Mouse (Mus musculus): ENCODE data around the gene Fez1. TPM values are rescaled to one million over a fixed set of nuclear protein-coding genes. Genes with fewer than 3 reads are reported as not detected.

Fez1 gene
- 1 to 10 TPM; 1.2 to 1.9 TPM for total RNA-seq (2021)
- long read RNA-seq, experiment 1, partial matches to known transcripts: 0 of 4 reads
- long read RNA-seq, experiment 1, other reads (novel, unspliced or antisense): 0 of 4 reads
- long read RNA-seq, experiment 2, transcript Fez1-201 (10 exons, 1,794 nt): major isoform, 7 of 7 reads
- long read RNA-seq, experiment 2, partial matches to known transcripts: 0 of 7 reads
- long read RNA-seq, experiment 2, other reads (novel, unspliced or antisense): 0 of 7 reads

- intact Hi-C loops (cut with DNase I): no loop called here
- peak in 1 of 2 experiments; percentile 1 for DNase-seq
Observed at GRCm38 (mm10) chr9:36821644-36822000, at the start of gene Fez1. TSS of gene Fez1 (plus strand) at chr9:36821864.

GRCm38 (mm10) chr9:36783921-36784320 lies 37.7 kb upstream of the Fez1 start:
- no peak for DNase-seq
- intact Hi-C loops (cut with DNase I): no loop called here

GRCm38 (mm10) chr9:36792191-36792590 lies 29.5 kb upstream of the Fez1 start:
- DNase-seq: no peak
- intact Hi-C loops (cut with DNase I): no loop called here

GRCm38 (mm10) chr9:36794487-36794886 lies 27.2 kb upstream of the Fez1 start:
- no peak for DNase-seq

GRCm38 (mm10) chr9:36795556-36795955 lies 26.1 kb upstream of the Fez1 start:
- DNase-seq: peak in 1 of 2 experiments; percentile 2
- intact Hi-C loops (cut with DNase I): loop anchor here (5.0 kb wide), 1 partner anchor 82 kb away; no protein-coding TSS in a partner anchor

More at GRCm38 (mm10) chr9:36794487-36794886, 27.2 kb upstream of the Fez1 start:
- intact Hi-C loops (cut with DNase I): no loop called here

- no peak for DNase-seq
- intact Hi-C loops (cut with DNase I): loop anchor here (5.0 kb wide), 1 partner anchor 81 kb away; no protein-coding TSS in a partner anchor
Observed at GRCm38 (mm10) chr9:36796224-36796623, 25.4 kb upstream of the Fez1 start.

- intact Hi-C loops (cut with DNase I): loop anchor here (5.0 kb wide), 1 partner anchor 80 kb away; no protein-coding TSS in a partner anchor
- DNase-seq: peak; percentile 95 to 97
Observed at GRCm38 (mm10) chr9:36796781-36797555, 24.7 kb upstream of the Fez1 start, which contains the start of gene Ei24. TSS of gene Ei24 (minus strand) at chr9:36797393.

GRCm38 (mm10) chr9:36801961-36802360 lies 19.7 kb upstream of the Fez1 start:
- intact Hi-C loops (cut with DNase I): no loop called here
- no peak for DNase-seq

GRCm38 (mm10) chr9:36802951-36803350 lies 18.7 kb upstream of the Fez1 start:
- DNase-seq: no peak
- intact Hi-C loops (cut with DNase I): no loop called here

- intact Hi-C loops (cut with DNase I): no loop called here
- DNase-seq: no peak
Observed at GRCm38 (mm10) chr9:36803386-36803785, 18.3 kb upstream of the Fez1 start.

GRCm38 (mm10) chr9:36803926-36804325 lies 17.7 kb upstream of the Fez1 start:
- intact Hi-C loops (cut with DNase I): no loop called here
- DNase-seq: no peak

GRCm38 (mm10) chr9:36805256-36805975 lies 16.2 kb upstream of the Fez1 start:
- no peak for DNase-seq
- intact Hi-C loops (cut with DNase I): no loop called here

- DNase-seq: no peak
- intact Hi-C loops (cut with DNase I): no loop called here
Observed at GRCm38 (mm10) chr9:36808126-36808785, 13.4 kb upstream of the Fez1 start.

- no peak for DNase-seq
- intact Hi-C loops (cut with DNase I): no loop called here
Observed at GRCm38 (mm10) chr9:36814486-36814885, 7.2 kb upstream of the Fez1 start.

GRCm38 (mm10) chr9:36818905-36819304 lies 2.8 kb upstream of the Fez1 start:
- intact Hi-C loops (cut with DNase I): no loop called here
- no peak for DNase-seq

GRCm38 (mm10) chr9:36820969-36821643 lies 558 bp upstream of the Fez1 start:
- intact Hi-C loops (cut with DNase I): no loop called here
- DNase-seq: no peak

- DNase-seq: no peak
- intact Hi-C loops (cut with DNase I): no loop called here
Observed at GRCm38 (mm10) chr9:36822024-36822423, 360 bp downstream of the Fez1 start.

- DNase-seq: no peak
- intact Hi-C loops (cut with DNase I): no loop called here
Observed at GRCm38 (mm10) chr9:36826612-36827363, 5.1 kb downstream of the Fez1 start.

GRCm38 (mm10) chr9:36831401-36831800 lies 9.7 kb downstream of the Fez1 start:
- intact Hi-C loops (cut with DNase I): no loop called here

More at GRCm38 (mm10) chr9:36831401-36831800, 9.7 kb downstream of the Fez1 start:
- no peak for DNase-seq
